Mouse (Mus musculus): ENCODE data around the gene Ssbp4. TPM values are rescaled to one million over a fixed set of nuclear protein-coding genes. Genes with fewer than 3 reads are reported as not detected.

Ssbp4 gene
- polyA plus RNA-seq (2012; rRNA removed), result 110 and 122 TPM in 2 replicates

GRCm38 (mm10) chr8:70608749-70609367 is at the start of gene Ssbp4:
Ssbp4 (minus strand) TSS chr8:70608872.
- 5% methylated on average over 26 of the region's 26 CpGs for WGBS
- DNase-seq (ENCODE audit: low read depth, low spot score), result no peak

- 90% methylated on average over 2 of the region's 2 CpGs for WGBS
- no peak for DNase-seq (ENCODE audit: low read depth, low spot score)
Measured at GRCm38 (mm10) chr8:70657739-70658138, 49.1 kb upstream of the Ssbp4 start.

- 84% methylated on average over 3 of the region's 3 CpGs for WGBS
- no peak for DNase-seq (ENCODE audit: low read depth, low spot score)
Measured at GRCm38 (mm10) chr8:70657214-70657613, 48.5 kb upstream of the Ssbp4 start.

GRCm38 (mm10) chr8:70656193-70656790 is 47.6 kb upstream of the Ssbp4 start:
- 84% methylated on average over 13 of the region's 13 CpGs for WGBS
- DNase-seq (ENCODE audit: low read depth, low spot score), result no peak

GRCm38 (mm10) chr8:70655469-70655868 is 46.8 kb upstream of the Ssbp4 start:
- WGBS, result 66% methylated on average over 2 of the region's 2 CpGs

GRCm38 (mm10) chr8:70654121-70654520 is 45.4 kb upstream of the Ssbp4 start:
- 27% methylated on average over 1 of the region's 1 CpGs for WGBS
- no peak for DNase-seq (ENCODE audit: low read depth, low spot score)

More at GRCm38 (mm10) chr8:70655469-70655868, 46.8 kb upstream of the Ssbp4 start:
- DNase-seq (ENCODE audit: low read depth, low spot score), result no peak

GRCm38 (mm10) chr8:70653226-70653625 is 44.6 kb upstream of the Ssbp4 start:
- no peak for DNase-seq (ENCODE audit: low read depth, low spot score)
- 12% methylated on average over 2 of the region's 2 CpGs for WGBS

- DNase-seq (ENCODE audit: low read depth, low spot score), result no peak
- 91% methylated on average over 17 of the region's 17 CpGs for WGBS
Measured at GRCm38 (mm10) chr8:70650351-70650750, 41.7 kb upstream of the Ssbp4 start.

- WGBS, result 17% methylated on average over 4 of the region's 4 CpGs
- no peak for DNase-seq (ENCODE audit: low read depth, low spot score)
Measured at GRCm38 (mm10) chr8:70649324-70649723, 40.7 kb upstream of the Ssbp4 start.

- WGBS, result 49% methylated on average over 3 of the region's 3 CpGs
- DNase-seq (ENCODE audit: low read depth, low spot score), result no peak
Measured at GRCm38 (mm10) chr8:70648921-70649320, 40.2 kb upstream of the Ssbp4 start.

- WGBS, result 11% methylated on average over 1 of the region's 1 CpGs
- DNase-seq (ENCODE audit: low read depth, low spot score), result no peak
Measured at GRCm38 (mm10) chr8:70648164-70648442, 39.4 kb upstream of the Ssbp4 start.

GRCm38 (mm10) chr8:70647343-70648163 is 38.9 kb upstream of the Ssbp4 start:
- 67% methylated on average over 8 of the region's 8 CpGs for WGBS
- DNase-seq (ENCODE audit: low read depth, low spot score), result no peak

- no peak for DNase-seq (ENCODE audit: low read depth, low spot score)
Measured at GRCm38 (mm10) chr8:70646775-70647174, 38.1 kb upstream of the Ssbp4 start.

- 44% methylated on average over 6 of the region's 6 CpGs for WGBS
- DNase-seq (ENCODE audit: low read depth, low spot score), result no peak
Measured at GRCm38 (mm10) chr8:70646369-70646768, 37.7 kb upstream of the Ssbp4 start.

GRCm38 (mm10) chr8:70645501-70646224 is 37.0 kb upstream of the Ssbp4 start:
- WGBS, result 30% methylated on average over 17 of the region's 17 CpGs
- DNase-seq (ENCODE audit: low read depth, low spot score), result no peak

GRCm38 (mm10) chr8:70644065-70644464 is 35.4 kb upstream of the Ssbp4 start:
- 89% methylated on average over 2 of the region's 2 CpGs for WGBS

GRCm38 (mm10) chr8:70643019-70643418 is 34.3 kb upstream of the Ssbp4 start:
- DNase-seq (ENCODE audit: low read depth, low spot score), result no peak
- 74% methylated on average over 3 of the region's 3 CpGs for WGBS

More at GRCm38 (mm10) chr8:70644065-70644464, 35.4 kb upstream of the Ssbp4 start:
- DNase-seq (ENCODE audit: low read depth, low spot score), result no peak

GRCm38 (mm10) chr8:70638752-70639151 is 30.1 kb upstream of the Ssbp4 start:
- DNase-seq (ENCODE audit: low read depth, low spot score), result no peak
- 41% methylated on average over 9 of the region's 9 CpGs for WGBS

GRCm38 (mm10) chr8:70636838-70637237 is 28.2 kb upstream of the Ssbp4 start:
- 29% methylated on average over 8 of the region's 8 CpGs for WGBS

GRCm38 (mm10) chr8:70635527-70635926 is 26.9 kb upstream of the Ssbp4 start:
- DNase-seq (ENCODE audit: low read depth, low spot score), result no peak
- 65% methylated on average over 6 of the region's 6 CpGs for WGBS

More at GRCm38 (mm10) chr8:70636838-70637237, 28.2 kb upstream of the Ssbp4 start:
- no peak for DNase-seq (ENCODE audit: low read depth, low spot score)

Measured in large intestine, adult 2 months (tissue).